Mouse (Mus musculus) urinary bladder, postnatal 14 days (tissue): ENCODE measurements around the gene Pgrmc1.
"Not testable (repeated sequence)": the region's sequence is repeated elsewhere in the genome, so short reads cannot be mapped to it uniquely, and the experiment has no call there.

Source experiments
- DNase-seq: peaks from one replicate; pipeline ENCODE4 v3.0.0; 2021; ENCODE audit warnings: low spot score

The Pgrmc1 gene

DNA sequence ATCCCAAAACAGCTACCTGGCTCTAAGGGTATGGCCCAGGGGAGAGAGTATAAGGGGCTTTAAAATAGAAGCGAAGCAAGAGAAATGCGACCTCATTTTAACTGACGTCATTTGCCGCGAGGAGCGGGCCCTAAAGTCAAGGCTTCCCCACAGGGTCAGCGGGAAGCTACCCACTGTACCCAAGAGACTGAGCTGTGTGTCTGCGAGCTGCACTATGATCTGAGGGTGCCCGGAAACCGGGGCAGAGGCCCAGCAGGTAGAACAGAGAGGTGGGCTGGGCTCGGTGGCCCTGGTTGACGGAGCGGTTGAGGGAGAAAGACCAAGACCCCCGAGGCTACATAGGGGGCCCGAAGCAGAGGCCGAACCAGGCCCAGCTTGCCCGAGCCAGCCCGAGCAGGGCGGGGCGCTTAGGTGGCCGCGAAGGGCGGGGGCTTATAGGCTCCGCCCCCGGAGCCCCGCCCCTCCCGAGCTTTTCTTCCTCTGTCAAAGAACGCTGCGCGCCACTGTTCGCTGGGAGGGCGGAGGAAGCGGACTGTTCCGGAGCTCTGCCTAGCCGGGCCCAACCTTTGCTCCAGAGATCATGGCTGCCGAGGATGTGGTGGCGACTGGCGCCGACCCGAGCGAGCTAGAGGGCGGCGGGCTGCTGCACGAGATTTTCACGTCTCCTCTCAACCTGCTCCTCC is at the start of gene Pgrmc1:
Pgrmc1 (plus strand) TSS at position 500 of the 683 bp plus-strand sequence.
- peak; percentile 86 for DNase-seq

DNA sequence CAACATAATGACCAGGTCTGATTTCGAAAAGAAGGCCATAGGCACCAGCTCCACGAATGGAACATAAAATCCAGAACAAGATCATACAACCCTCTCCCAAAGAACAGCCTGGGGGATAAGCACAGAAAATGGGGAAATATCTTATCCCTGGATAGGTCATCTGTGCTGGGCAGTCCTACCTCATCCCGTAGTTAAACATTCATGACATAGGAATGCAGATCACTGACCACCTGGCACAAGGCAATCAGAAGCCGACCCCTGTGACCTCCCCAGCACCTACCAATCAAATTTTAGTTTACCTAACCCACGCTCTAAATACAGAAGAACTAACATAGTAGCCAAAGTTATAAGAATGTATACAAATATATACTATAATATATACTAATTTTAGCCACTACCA is 49.2 kb upstream of the Pgrmc1 start:
- DNase-seq: no peak

- peak; percentile 37 for DNase-seq
Measured at GRCm38 (mm10) chrX:36550906-36551305, 47.1 kb upstream of the Pgrmc1 start.

DNA sequence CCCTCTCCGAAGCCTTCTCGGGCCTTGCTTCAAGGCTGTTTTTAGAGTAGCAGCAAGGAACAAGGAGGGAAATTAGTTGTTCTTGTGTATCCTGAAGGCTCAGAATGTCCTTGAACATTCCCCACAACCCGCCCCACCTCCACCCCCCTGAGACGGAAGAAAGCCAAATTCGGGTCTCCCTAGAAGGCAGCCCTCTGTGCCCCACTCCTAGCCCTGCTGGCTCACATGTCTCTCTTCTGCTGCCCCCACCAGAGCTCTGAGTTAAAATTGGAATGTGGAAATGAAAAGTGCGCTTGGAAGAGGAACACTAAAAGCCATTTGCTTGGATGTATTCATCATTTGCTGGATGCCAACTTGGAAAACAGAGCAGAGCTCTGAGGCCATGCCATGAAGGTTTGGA is 46.7 kb upstream of the Pgrmc1 start:
- no peak for DNase-seq

DNA sequence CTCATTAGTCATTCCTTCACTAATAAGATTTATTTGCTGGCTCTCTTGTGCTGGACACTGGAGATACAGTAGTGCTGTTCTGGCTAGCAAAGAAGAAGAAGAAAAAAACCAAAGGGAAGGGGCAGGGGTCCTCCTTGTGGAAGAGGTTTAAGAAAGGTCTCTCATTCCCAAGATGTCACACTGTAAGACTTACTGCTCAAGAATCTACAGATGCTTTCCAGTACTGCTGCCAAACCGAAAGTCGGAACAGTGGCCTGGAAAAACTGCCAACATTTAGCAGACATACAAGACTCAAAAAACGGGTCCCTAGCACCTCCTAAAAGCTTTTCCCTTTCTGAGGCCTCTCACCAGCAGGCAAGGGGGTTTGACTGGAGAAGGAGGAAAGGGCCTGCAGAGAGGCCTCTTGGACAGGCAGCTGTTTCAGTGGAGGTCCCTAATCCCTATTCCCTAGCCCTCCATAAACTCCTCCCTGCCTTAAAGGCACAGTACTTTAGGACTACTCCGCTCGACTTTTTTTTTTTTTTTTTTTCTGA is 45.9 kb upstream of the Pgrmc1 start:
- peak; percentile 55 for DNase-seq

DNA sequence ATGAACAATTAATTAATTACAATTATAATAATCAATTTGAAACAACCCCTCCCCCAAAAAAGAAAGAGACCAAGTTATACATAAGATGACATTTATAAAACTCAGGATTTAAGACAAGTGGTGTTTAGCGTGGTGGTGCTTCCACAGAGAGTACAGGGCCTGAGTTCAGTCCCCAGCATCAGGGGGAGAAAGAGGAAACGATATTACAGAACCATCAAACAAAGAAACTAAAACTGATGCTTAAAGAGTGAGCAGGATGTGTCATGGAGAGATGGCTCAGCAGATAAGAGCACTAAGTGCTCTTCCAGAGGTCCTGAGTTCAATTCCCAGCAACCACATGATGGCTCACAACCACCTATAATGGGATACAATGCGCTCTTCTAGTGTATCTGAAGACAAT is 45.3 kb upstream of the Pgrmc1 start:
- no peak for DNase-seq

- DNase-seq: not testable (repeated sequence)
Measured at GRCm38 (mm10) chrX:36555196-36555595, 42.8 kb upstream of the Pgrmc1 start.

DNA sequence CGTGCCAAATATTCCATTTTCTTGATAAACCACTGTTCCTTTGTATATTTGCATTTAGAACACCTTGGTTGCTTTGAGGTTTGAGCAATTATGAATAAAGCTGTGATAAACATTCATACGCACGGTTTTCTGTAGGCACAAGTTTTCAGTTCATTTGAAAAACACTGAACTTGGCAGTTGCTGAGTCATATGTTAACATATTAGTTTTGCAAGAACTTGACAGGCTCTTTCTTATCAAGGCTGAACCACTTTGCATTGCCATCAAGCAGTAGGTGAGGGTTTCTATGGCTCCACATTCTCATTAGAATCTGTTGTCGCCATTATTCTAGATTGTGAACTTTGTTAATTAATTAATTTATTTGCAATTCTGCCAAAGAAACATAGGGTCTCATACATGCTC is 37.8 kb upstream of the Pgrmc1 start:
- DNase-seq: no peak

DNA sequence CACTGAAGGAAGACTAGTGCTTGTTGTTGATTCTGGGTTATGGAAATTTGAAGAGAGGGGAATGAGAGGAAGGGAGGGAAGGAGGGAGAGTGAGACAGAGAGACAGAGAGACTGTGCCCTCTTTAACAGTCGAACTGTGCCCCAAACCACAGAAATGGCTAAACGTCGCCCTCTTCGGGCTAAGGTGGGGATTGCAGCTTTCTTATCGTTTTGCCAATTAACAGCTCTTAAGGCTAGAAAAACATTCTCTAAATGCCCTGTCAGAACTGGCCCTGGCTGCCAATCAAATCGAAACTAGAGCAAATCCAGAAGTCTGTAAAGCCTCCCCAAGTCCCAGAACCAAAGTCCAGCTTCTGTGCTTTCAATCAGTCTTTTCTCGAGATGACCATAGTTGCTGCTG is 36.4 kb upstream of the Pgrmc1 start:
- peak; percentile 49 for DNase-seq

DNA sequence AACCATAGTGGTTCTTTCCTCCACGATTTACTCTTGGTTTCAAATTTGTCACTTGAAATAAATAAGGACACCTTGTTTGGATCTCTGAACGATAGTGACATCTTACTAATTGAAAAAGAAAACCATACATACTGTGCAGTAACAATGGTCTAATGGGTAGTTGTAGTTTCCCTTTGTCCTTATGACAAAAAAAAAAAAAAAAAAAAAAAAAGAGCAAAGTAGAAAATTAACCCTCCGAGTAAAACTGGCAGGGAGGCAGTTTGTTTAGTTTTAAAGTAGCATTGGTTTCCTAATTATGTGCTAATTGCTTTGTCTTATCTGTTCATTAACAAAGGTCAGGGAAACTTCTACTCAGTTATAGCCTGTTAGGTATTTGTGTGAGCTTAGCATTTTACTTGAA is 35.9 kb upstream of the Pgrmc1 start:
- DNase-seq: no peak

DNA sequence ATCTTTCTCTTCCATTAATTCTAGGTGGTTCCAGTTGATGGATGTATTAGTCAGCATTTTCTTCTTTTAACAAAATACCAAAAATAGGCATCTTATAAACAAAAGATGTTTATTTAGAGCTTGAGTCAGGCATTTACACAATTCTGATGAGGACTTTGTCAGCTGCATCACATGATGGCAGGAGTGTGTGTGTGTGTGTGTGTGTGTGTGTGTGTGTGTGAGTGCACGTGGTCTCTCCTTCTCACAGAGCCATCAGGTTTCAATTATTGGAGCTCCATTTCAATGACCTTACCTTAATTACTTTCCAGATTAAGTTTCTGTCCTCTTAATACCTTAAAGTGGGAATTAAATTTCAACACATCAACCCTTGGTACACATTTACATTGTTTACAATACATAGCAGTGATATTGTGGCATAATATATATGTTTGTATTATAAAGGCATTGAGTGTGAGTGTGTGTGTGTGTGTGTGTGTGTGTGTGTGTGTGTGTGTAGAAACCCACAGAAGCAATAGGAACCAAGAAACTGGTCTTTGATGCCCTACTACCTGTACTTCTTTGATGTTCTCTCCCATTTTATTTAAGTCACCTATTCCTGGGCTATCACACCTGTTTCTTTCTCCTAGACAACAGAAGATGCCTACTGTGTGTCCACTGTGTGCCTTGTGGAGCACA is 11.2 kb upstream of the Pgrmc1 start:
- no peak for DNase-seq

DNA sequence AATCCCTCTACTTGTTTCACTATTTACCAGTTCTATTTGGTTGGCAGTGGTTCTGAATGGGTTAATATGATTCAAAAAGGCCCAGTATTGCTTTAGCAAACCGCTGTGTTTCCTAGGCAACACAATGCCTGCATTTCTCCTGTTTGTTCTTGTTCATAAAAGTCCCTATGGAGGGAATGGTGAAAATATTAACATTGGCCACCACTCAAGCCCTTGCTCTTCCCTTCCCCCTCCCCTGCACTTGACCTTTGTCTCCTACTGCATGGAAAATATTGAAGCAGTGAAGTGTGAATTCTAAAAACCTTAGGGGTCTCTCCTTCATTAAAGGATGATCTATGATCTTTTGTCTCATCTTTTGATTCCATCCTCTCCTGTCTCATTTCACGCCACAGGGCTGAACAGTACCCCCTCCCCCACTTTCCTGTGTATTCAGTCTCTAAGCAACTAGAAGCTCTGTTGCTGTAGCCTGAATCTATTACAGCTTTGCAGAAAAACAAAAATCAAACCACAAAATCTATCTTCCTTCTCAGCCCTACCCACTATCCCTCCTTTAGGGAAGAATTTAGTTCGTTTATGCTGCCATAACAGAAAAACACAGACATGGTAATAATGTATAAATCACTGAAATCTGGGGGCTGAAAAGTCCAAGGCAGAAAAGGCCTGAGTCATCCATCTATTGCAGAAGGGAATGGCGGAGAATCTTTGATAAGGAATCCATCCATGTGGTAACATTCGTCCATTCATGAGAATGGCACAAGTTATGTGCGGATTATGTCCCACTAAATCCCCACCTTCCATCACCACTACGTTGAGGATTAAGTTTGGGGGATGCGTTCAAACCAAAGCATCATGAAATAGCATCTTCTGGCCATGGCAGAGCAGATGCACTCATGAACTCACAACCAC is 10.4 kb upstream of the Pgrmc1 start:
- no peak for DNase-seq

DNA sequence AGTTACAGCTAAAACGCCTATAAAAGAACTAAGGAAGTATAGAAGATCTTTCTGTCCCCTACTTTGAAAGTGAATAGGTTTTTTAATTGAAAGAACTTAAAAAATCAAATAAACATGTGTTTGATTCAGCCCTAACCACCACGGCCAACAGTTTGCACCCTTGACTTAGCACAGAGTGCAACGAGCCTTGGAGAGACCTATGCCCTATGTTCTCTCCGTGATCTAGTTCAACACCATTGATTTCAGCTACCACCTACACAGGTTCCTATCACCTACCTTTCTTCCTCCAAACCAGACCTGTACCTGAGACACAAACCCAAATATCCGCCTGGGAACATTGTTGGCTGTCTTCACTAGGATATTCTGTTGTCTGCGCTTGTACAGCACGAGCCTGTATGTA is 7.7 kb upstream of the Pgrmc1 start:
- no peak for DNase-seq

DNA sequence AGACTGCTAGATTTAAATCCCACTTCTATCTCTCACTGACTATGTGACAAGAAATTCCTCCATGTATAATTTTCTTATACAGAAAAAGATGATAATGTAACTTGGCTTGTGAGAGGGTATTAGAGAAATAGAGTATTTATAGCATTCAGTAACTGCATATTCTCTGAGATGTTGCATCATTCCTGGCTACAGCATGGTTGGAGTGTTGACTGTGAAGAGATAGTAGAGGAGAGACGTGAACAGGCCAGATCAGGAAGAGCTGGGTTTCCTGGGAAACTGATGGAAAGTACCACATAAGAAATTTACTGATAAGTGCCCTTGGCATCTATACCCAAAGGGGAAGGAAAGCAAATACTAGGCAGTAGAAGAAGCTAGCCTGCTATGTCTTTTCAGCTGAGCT is 6.9 kb upstream of the Pgrmc1 start:
- DNase-seq: no peak

- DNase-seq: no peak
Measured at GRCm38 (mm10) chrX:36591539-36591938, 6.5 kb upstream of the Pgrmc1 start.

GRCm38 (mm10) chrX:36595247-36595646 is 2.8 kb upstream of the Pgrmc1 start:
- no peak for DNase-seq

DNA sequence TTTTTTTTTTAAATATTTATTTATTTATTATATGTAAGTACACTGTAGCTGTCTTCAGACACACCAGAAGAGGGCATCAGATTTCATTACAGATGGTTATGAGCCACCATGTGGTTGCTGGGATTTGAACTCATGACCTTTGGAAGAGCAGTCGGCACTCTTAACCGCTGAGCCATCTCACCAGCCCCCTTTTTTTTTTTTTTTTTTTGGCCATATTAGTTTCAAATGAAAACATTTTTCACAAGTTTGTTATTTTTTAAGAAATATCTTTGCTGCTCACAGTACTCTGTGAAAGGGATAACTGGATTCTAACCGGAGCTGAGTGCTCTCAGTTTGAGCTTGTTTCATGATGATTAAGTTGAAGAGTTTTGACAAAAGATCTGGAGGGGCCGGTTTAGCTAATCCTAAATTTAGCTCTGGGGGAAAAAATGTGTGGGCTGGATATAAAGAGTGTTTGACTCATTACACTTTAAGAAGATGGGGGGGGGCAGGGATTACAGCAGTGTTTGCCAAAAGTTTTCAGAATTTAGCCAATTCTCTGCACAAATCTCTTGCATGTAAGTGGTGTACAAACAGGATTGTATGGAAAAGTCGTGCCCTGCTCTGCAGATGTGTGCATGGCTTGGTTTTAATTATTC is 1.4 kb upstream of the Pgrmc1 start:
- not testable (repeated sequence) for DNase-seq

DNA sequence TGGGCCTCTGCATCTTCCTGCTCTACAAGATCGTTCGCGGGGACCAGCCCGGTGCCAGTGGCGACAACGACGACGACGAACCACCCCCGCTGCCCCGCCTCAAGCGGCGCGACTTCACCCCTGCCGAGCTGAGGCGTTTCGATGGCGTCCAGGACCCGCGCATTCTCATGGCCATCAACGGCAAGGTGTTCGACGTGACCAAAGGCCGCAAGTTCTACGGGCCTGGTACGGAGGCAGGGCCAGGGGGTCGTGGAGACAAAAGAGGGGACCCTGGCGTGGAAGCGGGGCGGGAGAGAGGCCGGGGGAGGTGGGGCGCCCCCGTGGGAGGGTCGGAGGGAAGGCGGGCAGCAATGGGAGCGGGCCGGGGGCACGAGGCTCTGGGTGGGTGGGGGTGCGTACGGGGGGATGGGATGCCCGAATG is 394 bp downstream of the Pgrmc1 start:
- DNase-seq: no peak

- peak; percentile 12 for DNase-seq
Measured at GRCm38 (mm10) chrX:36598861-36599344, 897 bp downstream of the Pgrmc1 start.

DNA sequence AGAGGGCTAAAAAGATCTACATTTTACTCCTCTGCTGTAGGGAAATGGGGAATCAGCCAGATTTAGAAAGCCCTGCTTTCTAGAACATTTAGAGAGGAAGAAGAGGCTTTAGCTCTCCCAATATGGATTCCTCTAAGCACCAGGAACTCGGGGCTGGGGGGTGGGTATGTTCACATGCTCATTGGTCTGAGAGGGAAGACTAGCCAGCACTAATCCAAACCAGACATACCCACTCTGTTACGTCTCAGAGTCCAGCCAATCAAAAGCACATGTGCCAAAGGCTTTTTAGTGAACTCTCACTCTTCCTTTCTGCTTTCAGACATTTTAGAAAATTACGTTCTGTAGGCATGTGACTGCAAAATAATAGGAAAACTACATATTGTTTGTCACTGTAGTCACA is 1.6 kb downstream of the Pgrmc1 start:
- no peak for DNase-seq

DNA sequence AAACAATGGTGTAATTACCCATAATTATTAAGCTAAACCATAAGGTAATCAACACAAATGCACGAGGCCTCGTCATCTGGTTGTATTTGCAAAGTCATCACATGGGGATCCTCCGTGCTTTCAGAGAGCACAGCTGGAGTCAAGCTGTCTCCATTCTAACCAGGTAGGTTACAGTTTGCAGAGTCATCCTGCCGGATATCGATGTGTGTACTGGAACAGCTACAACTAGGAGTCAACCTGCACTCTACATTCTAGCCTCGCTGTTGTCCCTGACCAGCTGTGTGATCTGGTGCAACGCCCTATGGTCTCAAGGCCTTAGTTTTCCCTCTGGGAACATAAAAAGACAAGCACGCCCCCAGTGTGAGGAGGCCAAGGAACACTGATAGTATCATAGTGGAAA is 2.1 kb downstream of the Pgrmc1 start:
- DNase-seq: no peak

GRCm38 (mm10) chrX:36602926-36603325 is 4.9 kb downstream of the Pgrmc1 start:
- DNase-seq: no peak
